Mouse (Mus musculus) lung, adult 2 months (tissue): ENCODE results near the gene Cox7a2.

ENCODE experiments used
- CTCF ChIP-seq: fragments of 200-500 bp; IDR thresholded peaks from 2 replicates; pipeline ENCODE4 v1.5.1; 2011; ENCODE audit warnings: mild to moderate bottlenecking, low read length, control low read depth; ENCODE audit not compliant: insufficient read depth
- POLR2A ChIP-seq: fragments of 200-500 bp; IDR thresholded peaks from 2 replicates; pipeline ENCODE4 v1.6.1; 2011; ENCODE audit warnings: low read depth, mild to moderate bottlenecking, control low read depth, low read length, borderline replicate concordance; ENCODE audit errors: extremely low read depth

GRCm38 (mm10) chr9:79717836-79718475 lies 41.7 kb downstream of the Cox7a2 start:
- TF ChIP-seq POLR2A (no peak), CTCF (no peak)
